Comparison of ENCODE assay signal across 9 mouse cellular contexts in the genomic region with DNA sequence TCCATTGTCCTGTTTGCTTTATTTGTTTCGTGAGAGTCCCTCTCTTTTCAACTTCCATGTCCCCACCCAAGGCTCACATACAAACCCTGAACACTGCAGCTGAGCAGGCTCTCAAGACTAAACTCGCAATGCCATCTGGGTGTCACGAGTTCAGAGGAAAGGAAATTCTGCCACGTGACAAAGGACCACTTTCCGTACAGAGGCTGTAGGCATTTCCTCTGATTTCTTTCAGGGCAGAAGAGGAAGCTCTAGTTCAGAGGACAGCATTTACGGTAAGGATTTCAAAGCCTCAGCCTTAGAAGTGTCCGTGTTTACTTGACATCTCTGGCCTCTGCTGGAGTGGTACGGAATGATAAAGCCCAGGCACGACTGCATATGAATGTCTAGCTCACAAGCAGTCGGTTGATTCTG. TPM values are rescaled to one million over a fixed set of nuclear protein-coding genes. Genes with fewer than 3 reads are reported as not detected.
DNase-seq lines count a peak whose midpoint lies in the region; ATAC-seq lines count a peak whose summit lies in the region.
"Had no signal": no experiment of that assay in that cellular context is flagged by ENCODE, and none has a peak within 500 bp of the region (broad histone marks: within the 10 kb centered on the region; RNA-seq: fewer than 3 reads in every experiment).

No protein-coding gene starts in this region.

- no peaks in the 10 kb centered on the region for H3K27me3 ChIP-seq in hindbrain, embryonic 12.5 days
- no peaks in the 10 kb centered on the region for H3K27me3 ChIP-seq in hindbrain, embryonic 11.5 days (ENCODE audit: control insufficient read depth, insufficient read depth, low read length)
- no peaks in the 10 kb centered on the region for H3K27me3 ChIP-seq in embryonic facial prominence, embryonic 12.5 days
- no peaks in the 10 kb centered on the region for H3K27me3 ChIP-seq in forebrain, embryonic 14.5 days (replicated peaks; ENCODE audit: control insufficient read depth, insufficient read depth, low read length)

- 0 out of 2 replicates have a peak overlapping the region, but pooled peaks have one; percentile 17 for H3K27ac ChIP-seq in hindbrain, embryonic 12.5 days
- H3K27ac ChIP-seq in hindbrain, embryonic 11.5 days (ENCODE audit: low read depth, low read length), result no peak overlapping the region
- peak overlapping the region; percentile 17; the same call in 1 of the 2 replicates for H3K27ac ChIP-seq in embryonic facial prominence, embryonic 12.5 days
- H3K27ac ChIP-seq in forebrain, embryonic 14.5 days (ENCODE audit: low read depth, low read length), result no peak overlapping the region

- no peaks in the 10 kb centered on the region for H3K36me3 ChIP-seq in hindbrain, embryonic 12.5 days
- no peaks in the 10 kb centered on the region for H3K36me3 ChIP-seq in hindbrain, embryonic 11.5 days (ENCODE audit: control insufficient read depth, insufficient read depth, low read length)
- H3K36me3 ChIP-seq in embryonic facial prominence, embryonic 12.5 days, result peaks cover 5% of the 10 kb centered on the region; the same call in 1 of the 2 replicates
- H3K36me3 ChIP-seq in forebrain, embryonic 14.5 days (ENCODE audit: control insufficient read depth, insufficient read depth, low read length), result no peaks in the 10 kb centered on the region
- H3K36me3 ChIP-seq: G1E had no signal

- WGBS in hindbrain, embryonic 12.5 days, result 55% methylated on average over 10 of the region's 10 CpGs
- WGBS in hindbrain, embryonic 11.5 days, result 64% methylated on average over 10 of the region's 10 CpGs
- WGBS in embryonic facial prominence, embryonic 12.5 days, result 32% methylated on average over 10 of the region's 10 CpGs
- WGBS in forebrain, embryonic 14.5 days, result 73% methylated on average over 10 of the region's 10 CpGs

- no peak overlapping the region for H3K4me3 ChIP-seq in hindbrain, embryonic 12.5 days
- no peak overlapping the region for H3K4me3 ChIP-seq in hindbrain, embryonic 11.5 days (ENCODE audit: low read depth, low read length)
- no peak overlapping the region for H3K4me3 ChIP-seq in embryonic facial prominence, embryonic 12.5 days
- H3K4me3 ChIP-seq in forebrain, embryonic 14.5 days (ENCODE audit: low read depth, low read length), result no peak overlapping the region

- no peak for DNase-seq in hindbrain, embryonic 11.5 days (ENCODE audit: low spot score)
- peak; percentile 45 to 53 for DNase-seq in kidney, postnatal 36 days
- DNase-seq in natural killer cell, adult 2 months (ENCODE audit: low spot score in 2 of 2), result peak; percentile 45 to 82
- no peak for DNase-seq in urinary bladder, postnatal 4 days (ENCODE audit: low spot score in 2 of 2)
- no peak for DNase-seq in forebrain, embryonic 14.5 days (ENCODE audit: low spot score)
- DNase-seq in frontal cortex, postnatal 25 days (ENCODE audit: low spot score in 2 of 2), result no peak

- H3K9ac ChIP-seq in hindbrain, embryonic 12.5 days, result no peak overlapping the region
- H3K9ac ChIP-seq in hindbrain, embryonic 11.5 days (ENCODE audit: low read depth, low read length), result no peak overlapping the region
- no peak overlapping the region for H3K9ac ChIP-seq in embryonic facial prominence, embryonic 12.5 days
- no peak overlapping the region for H3K9ac ChIP-seq in forebrain, embryonic 14.5 days (ENCODE audit: low read length)

- no peaks in the 10 kb centered on the region for H3K4me1 ChIP-seq in hindbrain, embryonic 12.5 days
- no peaks in the 10 kb centered on the region for H3K4me1 ChIP-seq in hindbrain, embryonic 11.5 days (replicated peaks; ENCODE audit: control insufficient read depth, insufficient read depth, low read length)
- peaks cover 24% of the 10 kb centered on the region for H3K4me1 ChIP-seq in embryonic facial prominence, embryonic 12.5 days
- H3K4me1 ChIP-seq in forebrain, embryonic 14.5 days (ENCODE audit: control insufficient read depth, insufficient read depth, low read length), result no peaks in the 10 kb centered on the region

- no peak overlapping the region for H3K4me2 ChIP-seq in hindbrain, embryonic 12.5 days (replicated peaks)
- no peak overlapping the region for H3K4me2 ChIP-seq in hindbrain, embryonic 11.5 days (replicated peaks; ENCODE audit: low read depth, low read length)
- H3K4me2 ChIP-seq in embryonic facial prominence, embryonic 12.5 days (replicated peaks), result no peak overlapping the region
- no peak overlapping the region for H3K4me2 ChIP-seq in forebrain, embryonic 14.5 days (ENCODE audit: low read length)

- no peak for ATAC-seq in hindbrain, embryonic 12.5 days (ENCODE audit: low FRiP score)
- no peak for ATAC-seq in hindbrain, embryonic 11.5 days (ENCODE audit: low FRiP score)
- no peak for ATAC-seq in embryonic facial prominence, embryonic 12.5 days (ENCODE audit: insufficient number of reproducible peaks, insufficient read depth, low FRiP score, low TSS enrichment)
- no peak for ATAC-seq in forebrain, embryonic 14.5 days

- no peaks in the 10 kb centered on the region for H3K9me3 ChIP-seq in hindbrain, embryonic 12.5 days (replicated peaks)
- H3K9me3 ChIP-seq in hindbrain, embryonic 11.5 days (ENCODE audit: control insufficient read depth, low read length), result no peaks in the 10 kb centered on the region
- H3K9me3 ChIP-seq in embryonic facial prominence, embryonic 12.5 days, result no peaks in the 10 kb centered on the region
- no peaks in the 10 kb centered on the region for H3K9me3 ChIP-seq in forebrain, embryonic 14.5 days (replicated peaks; ENCODE audit: control insufficient read depth, low read length)

RNA-seq across cellular contexts. Expression of gene Tgfbr2, which starts 29.9 kb away (rescaled TPM):
- 18.9 and 19.3 TPM in 2 replicates for polyA plus RNA-seq in hindbrain, embryonic 12.5 days (2016; fragmentation: Nextera tagmentation; extraction: Ambion mirVana)
- polyA plus RNA-seq in hindbrain, embryonic 11.5 days (2014; fragmentation: Nextera tagmentation; extraction: Ambion mirVana), result 8.8 and 10.9 TPM in 2 replicates
- polyA plus RNA-seq in embryonic facial prominence, embryonic 12.5 days (2016; fragmentation: Nextera tagmentation; extraction: Ambion mirVana), result 27.4 and 28.7 TPM in 2 replicates
- 5.5 and 7.7 TPM in 2 replicates for polyA plus RNA-seq in forebrain, embryonic 14.5 days (2014; fragmentation: Nextera tagmentation; extraction: Ambion mirVana)
- polyA plus RNA-seq: G1E had no signal

Comparison
In these comparisons a context has a peak if more than half of its experiments do, and no peak if none do; other contexts are left out.
1. H3K27ac ChIP-seq: peak in hindbrain, embryonic 12.5 days (single experiment) and embryonic facial prominence, embryonic 12.5 days (single experiment); none in hindbrain, embryonic 11.5 days (single experiment) and forebrain, embryonic 14.5 days (single experiment).
2. DNase-seq: peak in kidney, postnatal 36 days (2 of 2) and natural killer cell, adult 2 months (2 of 2); none in hindbrain, embryonic 11.5 days (single experiment), urinary bladder, postnatal 4 days (0 of 2), forebrain, embryonic 14.5 days (single experiment) and frontal cortex, postnatal 25 days (0 of 2).